Mouse (Mus musculus) MEL (cell line): ENCODE measurements at regions not wholly inside any gene's neighbourhood (a gene's known extent, or its start where the extent isn't known, plus 50 kb on each side); places are given as distances from the start of the nearest gene placed in this dataset.
"Not testable (repeated sequence)": the region's sequence is repeated elsewhere in the genome, so short reads cannot be mapped to it uniquely, and the experiment has no call there.

Experiments
- DNase-seq: peaks from one replicate; pipeline ENCODE4 v3.0.0; 2011; ENCODE audit warnings: low read depth, low spot score
- H3K27ac ChIP-seq: 2 replicates; pipeline ENCODE4 v1.5.1; 2012; ENCODE audit warnings: low read depth, mild to moderate bottlenecking, control low read depth, low read length, moderate library complexity; ENCODE audit not compliant: control insufficient read depth
- H3K27me3 ChIP-seq, 2 experiments: fragments of 150-350 bp in 1 of 2; sonication (generic) in 1 of 2; 2 replicates each; pipeline ENCODE4 v1.6.1; 2012; ENCODE audit warnings: low read length in 2 of 2, mild to moderate bottlenecking in 2 of 2, improper control_type of control experiment in 1 of 2, moderate library complexity in 1 of 2; ENCODE audit not compliant: insufficient read depth in 2 of 2, control insufficient read depth in 1 of 2
- H3K36me3 ChIP-seq, 2 experiments: 2 replicates each; pipeline ENCODE4 v1.6.1; 2012 to 2014; ENCODE audit warnings: low read length in 2 of 2, improper control_type of control experiment in 1 of 2, inconsistent platforms in 1 of 2, mild to moderate bottlenecking in 1 of 2; ENCODE audit not compliant: insufficient read depth in 2 of 2, control insufficient read depth in 1 of 2
- H3K4me1 ChIP-seq, 2 experiments: fragments of 150-350 bp in 1 of 2; sonication (generic) in 1 of 2; 2 replicates each; pipeline ENCODE4 v1.6.1; 2012; ENCODE audit warnings: low read length in 2 of 2, improper control_type of control experiment in 1 of 2, mild to moderate bottlenecking in 1 of 2; ENCODE audit not compliant: insufficient read depth in 2 of 2, control insufficient read depth in 1 of 2
- H3K4me3 ChIP-seq, 2 experiments: fragments of 150-350 bp in 1 of 2; sonication (generic) in 1 of 2; 2 replicates each; pipeline ENCODE4 v1.5.1; 2012; ENCODE audit warnings: low read depth in 2 of 2, low read length in 2 of 2, mild to moderate bottlenecking in 2 of 2, moderate library complexity in 2 of 2, control low read depth in 1 of 2, improper control_type of control experiment in 1 of 2; ENCODE audit not compliant: control insufficient read depth in 1 of 2, insufficient read depth in 1 of 2
- H3K79me2 ChIP-seq: 2 replicates; pipeline ENCODE4 v1.6.1; 2012; ENCODE audit warnings: mild to moderate bottlenecking, low read length, moderate library complexity; ENCODE audit not compliant: control insufficient read depth, poor library complexity, insufficient read depth
- H3K9ac ChIP-seq: 2 replicates; pipeline ENCODE4 v1.6.1; 2012; ENCODE audit warnings: low read depth, mild to moderate bottlenecking, control low read depth, low read length, moderate library complexity; ENCODE audit not compliant: control insufficient read depth, poor library complexity, severe bottlenecking
- H3K9me3 ChIP-seq: fragments of 150-350 bp; sonication (generic); replicated peaks from 2 replicates; pipeline ENCODE4 v1.6.1; 2012; ENCODE audit warnings: mild to moderate bottlenecking, low read length, improper control_type of control experiment, moderate library complexity; ENCODE audit not compliant: insufficient read depth
- CHD1 ChIP-seq: IDR thresholded peaks from 2 replicates; pipeline ENCODE4 v1.6.1; 2012; ENCODE audit warnings: low read depth, mild to moderate bottlenecking, inconsistent platforms, low read length, improper control_type of control experiment
- CTCF ChIP-seq, 3 experiments: IDR thresholded peaks in 2 of 3; conservative IDR thresholded peaks in 1 of 3; 2 replicates each; pipeline ENCODE4 v1.5.1; 2011 to 2012; ENCODE audit warnings: low read length in 3 of 3, low read depth in 2 of 3, mild to moderate bottlenecking in 2 of 3, improper control_type of control experiment in 1 of 3, inconsistent platforms in 1 of 3, mixed read lengths in 1 of 3, moderate library complexity in 1 of 3; ENCODE audit not compliant: control insufficient read depth in 1 of 3, insufficient read depth in 1 of 3, poor library complexity in 1 of 3, severe bottlenecking in 1 of 3
- E2F4 ChIP-seq: IDR thresholded peaks from 2 replicates; pipeline ENCODE4 v1.6.1; 2011; ENCODE audit warnings: low read depth, low read length, improper control_type of control experiment, borderline replicate concordance
- ELF1 ChIP-seq: IDR thresholded peaks from 2 replicates; pipeline ENCODE4 v1.6.1; 2014; ENCODE audit warnings: low read depth, mild to moderate bottlenecking, inconsistent platforms, low read length, improper control_type of control experiment, moderate library complexity
- KAT2A ChIP-seq: conservative IDR thresholded peaks from 2 replicates; pipeline ENCODE4 v1.6.1; 2012; ENCODE audit warnings: low read depth, low read length, improper control_type of control experiment, inconsistent platforms
- MAX ChIP-seq: IDR thresholded peaks from 2 replicates; pipeline ENCODE4 v1.6.1; 2011; ENCODE audit warnings: low read length, improper control_type of control experiment
- MEF2A ChIP-seq: IDR thresholded peaks from 2 replicates; pipeline ENCODE4 v1.6.1; 2014; ENCODE audit warnings: low read depth, mild to moderate bottlenecking, inconsistent platforms, low read length, improper control_type of control experiment; ENCODE audit not compliant: poor library complexity, insufficient replicate concordance, severe bottlenecking; ENCODE audit errors: extremely low read depth
- MYB ChIP-seq: IDR thresholded peaks from 2 replicates; pipeline ENCODE4 v1.6.1; 2011; ENCODE audit warnings: mild to moderate bottlenecking, low read depth, low read length, improper control_type of control experiment
- NELFE ChIP-seq: IDR thresholded peaks from 2 replicates; pipeline ENCODE4 v1.6.1; 2011; ENCODE audit warnings: low read depth, low read length, improper control_type of control experiment
- NRF1 ChIP-seq: IDR thresholded peaks from 2 replicates; pipeline ENCODE4 v1.6.1; 2014; ENCODE audit warnings: low read depth, mild to moderate bottlenecking, inconsistent platforms, low read length, improper control_type of control experiment, moderate library complexity; ENCODE audit not compliant: poor library complexity, insufficient read depth, severe bottlenecking
- POLR2A ChIP-seq, 2 experiments: IDR thresholded peaks; 2 replicates each; pipeline ENCODE4 v1.6.1; 2011 to 2012; ENCODE audit warnings: low read length in 2 of 2, mild to moderate bottlenecking in 2 of 2, control low read depth in 1 of 2, improper control_type of control experiment in 1 of 2, low read depth in 1 of 2, moderate library complexity in 1 of 2; ENCODE audit not compliant: control insufficient read depth in 1 of 2, insufficient read depth in 1 of 2, poor library complexity in 1 of 2
- RAD21 ChIP-seq: IDR thresholded peaks from 2 replicates; pipeline ENCODE4 v1.6.1; 2011; ENCODE audit warnings: mild to moderate bottlenecking, low read depth, low read length, improper control_type of control experiment
- SIN3A ChIP-seq: IDR thresholded peaks from 2 replicates; pipeline ENCODE4 v1.6.1; 2012; ENCODE audit warnings: low read length, improper control_type of control experiment, inconsistent platforms
- SMC3 ChIP-seq: IDR thresholded peaks from 2 replicates; pipeline ENCODE4 v1.6.1; 2011; ENCODE audit warnings: low read depth, low read length, improper control_type of control experiment
- TBP ChIP-seq: IDR thresholded peaks from 2 replicates; pipeline ENCODE4 v1.8.0; 2011; ENCODE audit warnings: low read depth, low read length, improper control_type of control experiment
- TCF12 ChIP-seq: IDR thresholded peaks from 2 replicates; pipeline ENCODE4 v1.6.1; 2014; ENCODE audit warnings: low read depth, mild to moderate bottlenecking, inconsistent platforms, low read length, improper control_type of control experiment, moderate library complexity
- USF1 ChIP-seq: IDR thresholded peaks from 2 replicates; pipeline ENCODE4 v1.6.1; 2014; ENCODE audit warnings: low read depth, mild to moderate bottlenecking, inconsistent platforms, low read length, improper control_type of control experiment, moderate library complexity
- USF2 ChIP-seq, 2 experiments: IDR thresholded peaks; 2 replicates each; pipeline ENCODE4 v1.6.1; 2011 to 2012; ENCODE audit warnings: improper control_type of control experiment in 2 of 2, low read length in 2 of 2, borderline replicate concordance in 1 of 2, inconsistent platforms in 1 of 2, low read depth in 1 of 2, mild to moderate bottlenecking in 1 of 2; ENCODE audit not compliant: insufficient read depth in 1 of 2
- ZC3H11A ChIP-seq: IDR thresholded peaks from 2 replicates; pipeline ENCODE4 v1.6.1; 2012; ENCODE audit warnings: low read depth, mild to moderate bottlenecking, inconsistent platforms, low read length, improper control_type of control experiment
- ZMIZ1 ChIP-seq: IDR thresholded peaks from 2 replicates; pipeline ENCODE4 v1.6.1; 2012; ENCODE audit warnings: low read depth, mild to moderate bottlenecking, inconsistent platforms, low read length, improper control_type of control experiment, moderate library complexity

DNA sequence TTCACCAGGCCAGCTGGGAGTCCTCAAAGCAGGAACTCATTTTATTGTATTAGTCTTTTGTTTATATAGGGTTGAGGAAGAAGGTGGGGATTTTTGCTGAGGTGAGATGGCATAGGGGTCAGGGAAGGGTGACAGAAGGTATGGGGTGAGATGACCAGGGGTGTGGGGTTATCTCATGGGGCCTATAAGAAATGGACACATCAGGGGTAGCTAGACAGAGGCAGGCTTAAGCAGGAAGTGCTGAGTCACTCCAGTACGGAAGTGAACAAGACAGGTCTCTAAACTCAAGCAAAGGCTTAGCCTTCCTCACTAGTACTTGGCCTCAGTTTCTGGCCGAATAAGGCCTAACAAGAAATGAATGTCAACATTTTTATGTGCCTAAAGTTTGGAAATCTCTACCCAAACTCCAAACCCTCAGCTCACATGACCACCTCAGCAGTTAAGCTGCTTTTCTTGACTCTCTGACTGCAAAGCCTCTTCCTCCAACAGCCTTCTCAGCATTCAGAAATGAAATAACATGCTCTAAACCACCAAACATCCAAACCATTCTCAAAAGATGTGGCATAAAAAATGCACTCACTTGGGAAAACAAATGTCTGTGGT lies 86.9 kb upstream of the Pdk4 start:
- H3K9ac ChIP-seq: no peak overlapping the region
- no peaks in the 10 kb centered on the region for H3K79me2 ChIP-seq
- no peaks in the 10 kb centered on the region for H3K36me3 ChIP-seq
- H3K9me3 ChIP-seq: no peaks in the 10 kb centered on the region
- TF ChIP-seq TBP (no peak), SIN3A (no peak), ELF1 (no peak), NELFE (no peak), ZC3H11A (no peak), CHD1 (no peak), USF2 (IDR thresholded peaks at IDR 0.05; ENCODE audit: borderline replicate concordance in 1 of 2, insufficient read depth in 1 of 2, low read depth in 1 of 2, low read length in 2 of 2) (no peak), KAT2A (no peak), NRF1 (no peak), MAX (no peak), RAD21 (no peak), USF1 (no peak), SMC3 (no peak), E2F4 (no peak), TCF12 (no peak), CTCF (IDR thresholded peaks at IDR 0.05 in 2 of 3, conservative IDR thresholded peaks at IDR 0.05 in 1 of 3; ENCODE audit: control insufficient read depth in 1 of 3, insufficient read depth in 1 of 3, low read depth in 2 of 3, low read length in 3 of 3, poor library complexity in 1 of 3, severe bottlenecking in 1 of 3) (no peak), POLR2A (IDR thresholded peaks at IDR 0.05; ENCODE audit: control insufficient read depth in 1 of 2, insufficient read depth in 1 of 2, low read depth in 1 of 2, low read length in 2 of 2, poor library complexity in 1 of 2) (no peak), ZMIZ1 (no peak), MEF2A (no peak), MYB (no peak)
- TF ChIP-seq, all 39 proteins: peak for 0
- peak; percentile 12 for DNase-seq
- no peaks in the 10 kb centered on the region for H3K4me1 ChIP-seq
- H3K27ac ChIP-seq: no peak overlapping the region
- H3K4me3 ChIP-seq: no peak overlapping the region
- no peaks in the 10 kb centered on the region; a peak in 2 of 4 replicates for H3K27me3 ChIP-seq

GRCm38 (mm10) chr6:5576891-5577290 lies 80.8 kb upstream of the Pdk4 start:
- H3K27me3 ChIP-seq, H3K4me3 ChIP-seq, DNase-seq, H3K79me2 ChIP-seq, H3K36me3 ChIP-seq, H3K9me3 ChIP-seq, H3K9ac ChIP-seq, H3K27ac ChIP-seq, H3K4me1 ChIP-seq: not testable (repeated sequence)
